Mouse (Mus musculus): ENCODE measurements around the gene Atp5s.

GRCm38 (mm10) chr12:69756015-69756414 lies 31.3 kb downstream of the Atp5s start:
- TF ChIP-seq POLR2A (IDR thresholded peaks at IDR 0.05; ENCODE audit: borderline replicate concordance, control insufficient read depth, low read depth, low read length), result no peak
- no peak for TF ChIP-seq CTCF (IDR thresholded peaks at IDR 0.05; ENCODE audit: control insufficient read depth, insufficient read depth, low read length)

Data from bone marrow, adult 2 months (tissue).